Mouse (Mus musculus) thymus, postnatal 36 days (tissue): ENCODE data around the gene Apobec3.
"Not testable (repeated sequence)": the region's sequence is repeated elsewhere in the genome, so short reads cannot be mapped to it uniquely, and the experiment has no call there.

Source experiments
- DNase-seq, 2 experiments: peaks; one replicate each; pipeline ENCODE4 v3.0.0; 2022; ENCODE audit warnings: mixed read lengths in 2 of 2

The Apobec3 gene

GRCm38 (mm10) chr15:79895221-79896079, 4.0 kb downstream of the Apobec3 start:
- DNase-seq = not testable (repeated sequence)

- DNase-seq = no peak
These were observed 4.7 kb downstream of the Apobec3 start for GRCm38 (mm10) chr15:79896080-79896725.

DNA sequence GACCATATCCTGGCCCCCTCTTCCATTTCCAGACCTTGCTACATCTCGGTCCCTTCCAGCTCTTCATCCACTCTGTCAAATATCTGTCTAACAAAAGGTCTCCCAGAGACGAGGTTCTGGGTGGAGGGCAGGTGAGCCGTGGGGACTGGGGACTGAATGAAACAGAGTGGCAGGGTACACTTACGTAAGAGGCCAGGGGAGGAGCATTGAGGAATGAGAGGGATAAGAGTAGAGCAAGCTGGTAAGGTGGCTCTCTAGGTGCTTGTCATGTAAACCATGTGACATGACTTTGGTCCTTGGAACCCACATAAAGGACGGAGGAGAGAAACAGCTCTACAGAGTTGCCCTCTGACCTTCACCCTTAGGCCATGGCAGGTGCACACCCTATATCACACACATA, 7.5 kb downstream of the Apobec3 start:
- no peak for DNase-seq

DNA sequence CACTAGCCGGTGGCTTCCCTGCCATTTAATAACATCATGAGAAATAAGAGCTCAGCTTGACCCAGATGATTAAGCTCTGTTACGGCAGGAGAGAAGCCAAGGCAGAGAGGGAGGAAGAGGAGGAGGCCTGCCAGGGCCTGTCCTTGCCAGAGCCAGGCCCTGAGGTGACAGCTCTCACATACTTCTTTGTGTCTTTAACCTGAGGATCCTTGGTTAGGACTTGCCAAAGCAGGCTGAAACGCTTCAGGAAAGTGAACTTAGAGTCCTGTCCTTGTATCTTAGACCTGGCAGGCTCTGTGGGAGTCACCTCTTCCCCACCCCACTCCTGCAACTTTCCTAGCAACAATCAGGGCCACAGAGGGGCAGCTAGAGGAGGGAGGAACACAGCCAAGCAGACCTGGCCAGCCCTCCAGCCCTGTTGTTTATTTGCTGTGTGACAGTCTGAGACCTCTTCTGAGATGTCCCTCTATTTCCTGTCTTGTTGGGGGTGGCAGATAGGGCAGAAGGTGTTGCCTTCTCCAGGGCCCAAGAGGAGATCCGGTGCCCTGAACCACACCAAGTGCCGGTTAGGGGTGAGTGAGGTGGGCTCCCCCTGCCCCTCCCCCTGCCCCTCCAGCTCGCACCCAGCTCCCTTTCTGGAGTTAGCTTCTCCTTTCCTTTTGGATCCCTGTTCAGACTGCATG, 8.5 kb downstream of the Apobec3 start:
- no peak for DNase-seq

GRCm38 (mm10) chr15:79900751-79901150, 9.3 kb downstream of the Apobec3 start:
- DNase-seq = no peak

DNA sequence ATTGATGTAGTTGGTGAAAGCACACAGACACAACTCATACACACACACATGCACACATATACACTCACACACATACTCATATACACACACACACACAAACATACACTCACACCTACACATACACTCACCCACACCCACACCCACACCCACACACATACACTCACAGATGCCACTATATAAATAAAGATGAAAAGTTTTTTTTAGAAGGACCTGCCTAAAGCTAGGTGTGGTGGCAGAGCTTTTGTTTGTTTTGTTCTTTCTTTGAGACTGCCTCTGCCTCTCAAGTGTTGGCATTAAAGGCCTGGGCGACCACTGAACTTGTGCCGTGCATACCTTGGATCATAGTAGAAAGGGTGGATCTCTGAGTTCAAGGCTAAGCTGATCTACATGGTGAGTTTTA, 9.9 kb downstream of the Apobec3 start:
- DNase-seq = no peak

DNA sequence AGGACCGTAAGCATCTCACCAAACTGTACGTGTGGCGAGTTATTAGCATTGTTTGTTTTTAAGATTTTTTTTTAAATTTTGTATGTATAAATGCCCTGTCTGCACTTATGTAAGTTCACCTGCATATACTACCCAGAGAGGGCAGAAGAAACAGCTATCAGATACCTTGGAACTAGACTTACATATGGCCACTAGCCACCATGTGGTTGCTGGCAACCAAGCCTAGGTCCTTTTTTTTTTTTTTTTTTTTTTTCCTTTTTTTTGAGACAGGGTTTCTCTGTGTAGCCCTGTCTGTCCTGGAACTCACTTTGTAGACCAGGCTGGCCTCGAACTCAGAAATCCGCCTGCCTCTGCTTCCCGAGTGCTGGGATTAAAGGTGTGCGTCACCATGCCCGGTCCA, 11.6 kb downstream of the Apobec3 start:
- DNase-seq = not testable (repeated sequence)

GRCm38 (mm10) chr15:79903963-79904362, 12.5 kb downstream of the Apobec3 start:
- no peak for DNase-seq

DNA sequence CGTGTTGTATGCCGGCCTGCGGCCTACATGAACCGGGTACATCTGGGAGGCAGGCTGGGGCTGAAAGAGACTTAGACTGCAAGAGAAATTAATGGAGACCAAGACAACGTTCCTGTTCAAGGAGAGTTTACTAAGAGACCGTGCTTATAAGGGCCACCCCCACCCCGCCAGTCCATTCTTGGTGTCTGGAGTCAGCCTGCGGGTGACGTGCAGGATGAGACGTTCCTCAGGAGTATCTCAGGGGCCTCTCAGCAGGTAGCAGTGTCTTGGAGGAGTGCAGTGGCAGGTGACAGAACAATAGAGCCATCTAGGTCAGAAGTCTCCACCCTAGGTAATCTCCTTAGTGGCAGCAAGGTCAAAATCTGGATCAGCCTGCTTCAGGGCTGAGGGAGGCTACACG, 13.2 kb downstream of the Apobec3 start:
- not testable (repeated sequence) for DNase-seq

DNA sequence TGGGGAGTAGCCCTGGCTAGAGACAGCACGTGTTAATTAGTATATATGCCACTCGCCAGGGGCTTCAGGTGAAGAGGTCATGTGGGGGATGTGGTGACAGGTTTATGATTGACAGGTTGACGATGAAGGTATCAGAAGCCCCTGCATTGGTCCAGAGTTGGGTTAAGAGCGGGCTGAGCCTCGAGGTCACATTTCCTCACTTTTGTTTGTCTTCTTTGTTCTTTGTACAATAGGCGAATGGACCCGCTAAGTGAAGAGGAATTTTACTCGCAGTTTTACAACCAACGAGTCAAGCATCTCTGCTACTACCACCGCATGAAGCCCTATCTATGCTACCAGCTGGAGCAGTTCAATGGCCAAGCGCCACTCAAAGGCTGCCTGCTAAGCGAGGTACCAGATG, 13.8 kb downstream of the Apobec3 start:
- DNase-seq = no peak

DNA sequence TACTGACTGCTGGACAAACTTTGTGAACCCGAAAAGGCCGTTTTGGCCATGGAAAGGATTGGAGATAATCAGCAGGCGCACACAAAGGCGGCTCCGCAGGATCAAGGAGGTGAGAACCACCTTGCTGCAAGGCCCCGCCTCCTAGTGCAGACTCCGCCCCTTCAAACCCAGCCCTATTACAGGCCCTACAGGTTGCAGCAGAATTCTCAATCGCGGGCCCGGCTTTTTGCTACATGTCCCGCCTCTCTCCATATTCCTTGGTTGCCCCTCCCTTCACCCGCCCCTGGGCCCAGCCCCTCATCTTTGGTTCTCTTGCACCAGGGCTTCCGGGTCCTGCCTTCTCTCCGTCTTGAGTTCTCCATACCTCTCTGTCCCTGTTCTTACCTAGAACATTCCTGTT, 15.4 kb downstream of the Apobec3 start:
- peak in 1 of 2 experiments; percentile 20 for DNase-seq

DNA sequence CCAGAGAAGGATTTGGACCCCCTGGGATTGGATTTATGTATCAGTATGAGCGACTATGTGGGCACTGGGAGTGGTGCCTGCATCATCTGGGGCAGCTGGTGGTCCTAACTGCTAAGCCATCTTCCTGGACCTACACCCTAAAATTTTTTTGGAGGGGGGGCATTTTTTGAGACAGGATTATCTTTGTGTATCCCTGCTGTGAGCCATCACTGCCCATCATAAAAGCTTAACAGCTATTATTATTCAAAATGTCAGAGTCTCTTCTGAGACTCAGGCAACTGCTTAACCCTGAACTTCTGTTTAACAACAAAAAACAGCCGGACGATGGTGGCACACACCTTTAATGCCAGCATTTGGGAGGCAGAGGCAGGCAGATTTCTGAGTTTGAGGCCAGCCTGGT, 17.5 kb downstream of the Apobec3 start:
- DNase-seq = not testable (repeated sequence)

DNA sequence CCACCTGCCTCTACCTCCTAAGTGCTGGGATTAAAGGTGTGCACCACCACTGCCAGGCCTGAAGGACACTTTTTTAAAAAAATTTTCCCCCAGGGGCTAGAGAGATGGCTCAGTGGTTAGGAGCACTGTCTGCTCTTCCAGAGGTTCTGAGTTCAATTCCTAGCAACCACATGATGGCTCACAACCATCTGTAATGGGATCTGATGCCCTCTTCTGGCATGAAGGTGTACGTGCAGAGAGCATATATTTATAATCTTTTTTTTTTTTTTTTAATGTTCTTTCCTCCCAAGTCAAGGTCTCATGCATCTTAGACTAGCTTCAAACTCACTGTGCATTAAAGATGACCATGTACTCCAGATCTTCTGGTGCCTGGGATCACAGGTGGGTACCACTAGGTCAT, 19.4 kb downstream of the Apobec3 start:
- not testable (repeated sequence) for DNase-seq

- DNase-seq = no peak
These were observed 19.9 kb downstream of the Apobec3 start for GRCm38 (mm10) chr15:79911339-79911738.

DNA sequence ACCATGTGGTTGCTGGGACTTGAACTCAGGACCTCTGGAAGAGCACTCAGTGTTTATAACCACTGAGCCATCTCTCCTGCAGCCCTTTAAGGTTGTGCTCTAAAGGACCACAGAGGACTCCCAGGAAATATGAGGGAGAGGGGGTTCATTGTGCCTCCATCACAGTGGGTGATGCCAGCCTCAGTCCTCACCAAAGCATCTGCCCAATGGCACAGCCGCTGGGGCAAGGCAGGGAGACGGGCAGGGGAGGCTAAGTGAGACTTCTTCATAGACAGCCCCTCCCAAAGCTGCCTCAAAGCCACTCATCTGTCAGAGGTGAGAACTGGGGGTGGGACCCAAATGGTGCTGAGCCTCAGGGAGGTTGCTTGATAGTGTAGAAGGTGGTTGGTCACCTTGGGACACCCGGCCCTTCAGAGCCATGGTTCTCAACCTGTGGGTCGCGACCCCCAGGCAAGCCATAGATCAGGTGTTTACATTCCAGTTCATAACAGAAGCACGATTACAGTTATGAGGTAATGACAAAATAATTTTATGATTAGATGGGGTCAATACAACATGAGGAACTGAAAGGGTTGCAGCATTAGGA, 22.4 kb downstream of the Apobec3 start:
- DNase-seq = no peak

DNA sequence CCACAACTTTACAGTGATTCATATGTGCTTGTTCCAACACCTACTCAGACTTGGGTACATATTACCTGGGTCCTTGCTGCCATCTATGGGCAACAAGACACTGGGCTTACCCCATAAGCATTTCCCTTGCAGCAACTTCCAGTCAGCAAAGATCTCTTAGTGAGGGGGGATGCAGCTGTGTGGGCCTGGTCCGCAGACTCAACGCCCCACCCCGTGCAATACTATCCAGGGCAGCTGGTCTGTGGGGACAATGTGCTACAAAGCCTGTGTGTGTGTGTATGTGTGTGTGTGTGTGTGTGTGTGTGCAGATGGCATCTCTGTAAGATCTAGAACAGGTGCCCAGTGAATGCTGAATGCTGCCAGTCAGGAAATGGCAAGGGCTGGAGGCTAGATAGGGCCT, 22.9 kb downstream of the Apobec3 start:
- peak in 1 of 2 experiments; percentile 29 for DNase-seq

DNA sequence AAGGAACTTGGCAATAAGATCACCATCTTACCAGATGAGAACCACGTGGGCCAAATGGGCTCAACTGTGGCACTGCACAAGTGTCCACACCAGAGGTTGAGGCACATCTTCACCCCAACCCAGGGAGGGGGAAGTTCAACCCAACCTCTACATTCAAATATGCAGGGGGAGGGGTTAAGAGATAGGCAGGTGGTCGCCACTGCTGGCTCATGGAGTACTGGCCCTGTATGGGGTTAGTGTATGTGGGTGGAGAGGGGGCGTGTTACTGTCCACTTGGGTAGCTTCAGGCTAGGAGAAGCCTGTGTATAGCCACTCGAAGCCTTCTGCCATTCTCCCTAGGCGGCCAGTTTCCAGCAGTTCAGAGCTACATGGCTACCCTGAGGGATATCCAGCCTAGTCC, 24.7 kb downstream of the Apobec3 start:
- DNase-seq = no peak

DNA sequence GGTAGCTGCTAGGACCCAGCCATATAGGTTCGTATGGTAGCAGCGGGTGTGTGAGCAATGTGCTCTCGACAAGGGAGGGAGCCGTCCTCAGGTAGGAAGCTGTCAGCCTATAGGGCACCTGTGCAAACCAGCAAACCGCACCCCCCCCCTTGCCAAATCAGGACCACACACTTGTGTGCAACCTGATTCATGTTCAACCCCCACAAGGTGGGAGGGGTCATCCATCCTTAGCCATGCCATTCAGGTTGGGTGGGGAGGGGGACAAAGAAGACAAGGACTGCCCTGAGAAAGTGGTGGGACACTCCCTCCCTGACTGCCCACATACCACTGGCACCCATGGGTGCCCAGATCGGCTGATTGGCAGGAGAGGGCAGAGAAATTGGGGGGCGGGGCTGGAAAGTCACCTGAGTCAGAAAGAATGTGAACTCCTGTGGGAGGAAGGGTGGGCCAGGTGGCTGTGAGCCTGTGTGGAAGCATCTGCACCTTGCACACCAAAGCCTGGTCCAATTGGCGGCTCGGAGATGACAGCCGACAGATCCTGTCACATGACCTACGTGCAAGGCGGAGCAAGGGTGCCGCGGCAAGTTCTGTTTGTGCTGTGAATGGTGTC, 25.8 kb downstream of the Apobec3 start:
- peak in 1 of 2 experiments; percentile 16 for DNase-seq

DNA sequence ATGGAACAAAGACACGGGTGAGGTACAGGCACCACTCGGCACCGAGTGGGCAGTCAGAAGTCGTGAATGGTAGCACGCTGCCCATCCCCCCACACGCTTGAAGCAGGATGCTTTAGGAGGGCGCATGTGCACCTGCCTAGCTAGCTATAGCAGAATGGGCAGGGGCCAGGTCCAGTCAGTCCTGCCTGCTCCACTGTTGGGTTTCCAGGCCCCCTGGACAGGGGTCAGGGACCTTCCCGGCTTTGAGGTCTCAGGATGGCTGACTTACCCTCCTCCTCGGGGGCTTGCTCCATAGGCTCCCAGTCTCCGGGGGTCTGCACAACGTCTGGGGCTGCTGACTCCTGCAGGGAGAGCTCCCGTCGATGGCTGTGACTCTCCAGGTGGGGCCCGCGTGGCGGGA, 27.0 kb downstream of the Apobec3 start:
- DNase-seq = no peak

DNA sequence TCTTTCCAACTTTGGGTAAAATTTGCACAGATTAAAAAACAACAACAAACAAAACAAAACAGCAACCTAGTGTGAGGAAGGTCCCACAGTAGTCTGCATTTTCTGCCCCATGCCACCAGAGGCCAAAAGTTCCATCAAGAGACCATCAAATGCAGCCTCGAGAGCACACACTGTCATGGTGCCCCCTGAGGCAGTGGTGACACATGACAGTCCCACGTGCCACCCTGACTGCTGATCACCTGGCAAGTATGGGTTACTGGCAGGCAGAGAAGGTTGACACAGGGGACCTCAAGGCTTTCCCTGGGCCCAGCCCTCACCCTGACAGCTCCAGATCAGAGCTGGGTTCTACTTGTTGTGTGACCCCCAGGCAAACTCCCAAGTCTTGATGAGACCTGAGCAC, 28.3 kb downstream of the Apobec3 start:
- peak in 1 of 2 experiments; percentile 13 for DNase-seq

- peak; percentile 36 to 56 for DNase-seq
These were observed 35.5 kb downstream of the Apobec3 start for GRCm38 (mm10) chr15:79926856-79927416.

GRCm38 (mm10) chr15:79927637-79928122, 36.2 kb downstream of the Apobec3 start:
- DNase-seq = peak; percentile 96 to 98
